Mouse (Mus musculus) heart, adult 2 months (tissue): Measurements from ENCODE around the gene Sec13.
"Not testable (repeated sequence)": the region's sequence is repeated elsewhere in the genome, so short reads cannot be mapped to it uniquely, and the experiment has no call there.

ENCODE experiments used
- CTCF ChIP-seq: fragments of 200-600 bp; IDR thresholded peaks from 2 replicates; pipeline ENCODE4 v1.8.1; 2022; ENCODE audit warnings: antibody characterized with exemption, mild to moderate bottlenecking, moderate library complexity
- EP300 ChIP-seq: fragments of 200-500 bp; IDR thresholded peaks from 2 replicates; pipeline ENCODE4 v1.6.1; 2011; ENCODE audit warnings: low read depth, low read length, control low read depth; ENCODE audit not compliant: insufficient read depth
- POLR2A ChIP-seq: fragments of 200-500 bp; IDR thresholded peaks from 2 replicates; pipeline ENCODE4 v1.6.1; 2011; ENCODE audit warnings: mild to moderate bottlenecking, low read depth, low read length, control low read depth; ENCODE audit not compliant: insufficient read depth

DNA sequence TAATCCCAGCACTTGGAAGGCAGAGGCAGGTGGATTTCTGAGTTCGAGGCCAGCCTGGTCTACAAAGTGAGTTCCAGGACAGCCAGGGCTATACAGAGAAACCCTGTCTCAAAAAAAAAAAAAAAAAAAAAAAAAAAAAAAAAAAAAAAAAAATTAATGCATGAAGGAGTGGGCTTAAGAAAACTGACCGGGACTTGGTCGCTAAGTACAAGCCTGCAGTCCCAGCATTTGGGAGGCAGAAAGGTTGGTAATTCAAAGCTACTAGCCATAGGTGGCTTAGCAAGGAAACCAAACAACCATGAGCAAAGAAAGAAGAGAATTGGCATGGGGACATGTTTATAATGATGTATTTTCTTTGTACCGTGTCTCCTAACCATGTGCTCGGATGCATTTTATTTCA lies 27.2 kb downstream of the Sec13 start:
- TF ChIP-seq CTCF, POLR2A, EP300: not testable (repeated sequence)
